Mouse (Mus musculus): ENCODE measurements at regions not wholly inside any gene's neighbourhood (a gene's known extent, or its start where the extent isn't known, plus 50 kb on each side); places are given as distances from the start of the nearest gene placed in this dataset.

DNA sequence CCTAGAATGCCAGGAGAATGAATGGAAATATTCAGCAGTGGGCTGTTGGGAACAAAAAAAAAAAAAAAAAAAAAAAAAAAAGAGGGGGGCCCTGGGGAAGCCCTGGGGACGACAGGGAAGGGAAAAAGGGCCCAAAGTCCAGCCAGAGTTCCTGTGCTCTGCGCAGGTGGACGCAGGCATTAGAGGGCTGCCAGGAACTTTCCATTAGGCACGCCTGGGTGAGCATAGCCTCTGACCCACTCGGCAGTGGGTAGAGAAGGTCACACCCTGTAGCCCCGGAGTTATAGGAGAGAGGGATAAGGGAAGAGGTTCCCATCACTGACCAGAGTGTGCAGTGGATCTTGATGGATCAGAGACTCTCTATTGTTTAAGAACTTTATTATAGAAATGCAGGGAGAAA is 614.2 kb upstream of the Pou3f4 start:
- POLR2A ChIA-PET, result interaction anchor here in 1 of 4 experiments (0.9 kb wide), 1 partner anchor 22 kb away, joined by 3 read pairs; no protein-coding TSS in a partner anchor

More for the DNA sequence above, 614.2 kb upstream of the Pou3f4 start:
- CTCF ChIA-PET, result no interaction called here

Measured in embryonic stem cell, embryonic (primary cell).